Mouse (Mus musculus) G1E (cell line): ENCODE measurements around the gene Agpat4.

Source experiments
- CTCF ChIP-seq: IDR thresholded peaks from 2 replicates; pipeline ENCODE4 v1.5.1; 2012; ENCODE audit warnings: low read depth, low read length, inconsistent platforms, mixed read lengths
- TAL1 ChIP-seq: conservative IDR thresholded peaks from 2 replicates; pipeline ENCODE4 v1.6.1; 2012; ENCODE audit warnings: low read depth, low read length, inconsistent platforms, mixed read lengths

DNA sequence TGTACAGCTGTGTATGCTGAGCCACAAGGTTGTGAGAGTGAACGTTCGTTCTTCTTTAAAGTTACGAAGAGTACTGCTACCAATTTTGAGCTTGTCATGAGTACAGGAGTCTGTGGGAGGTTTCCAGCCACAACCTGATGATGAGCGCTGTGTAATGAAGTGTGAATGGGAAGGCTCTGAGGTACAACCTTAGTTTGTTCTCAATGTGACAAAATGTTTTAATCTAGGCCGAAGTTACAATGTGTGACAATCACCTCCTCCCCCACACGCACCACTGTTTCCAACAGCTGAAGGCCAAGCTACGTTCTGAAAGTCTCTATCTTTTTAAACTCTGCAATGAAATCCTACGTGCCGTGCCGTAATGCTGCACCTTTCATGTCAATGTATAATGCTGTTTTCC lies 16.2 kb upstream of the Agpat4 start:
- TF ChIP-seq CTCF (no peak), TAL1 (no peak)
